Mouse (Mus musculus) heart, embryonic 12.5 days (tissue): ENCODE results near the gene Zbtb43. TPM values are rescaled to one million over a fixed set of nuclear protein-coding genes. Genes with fewer than 3 reads are reported as not detected.
A peak's percentile ranks its signal among the peaks of the same experiment; 100 is the strongest.

Experiments used
- ATAC-seq: fragments of 200-750 bp; cut with Nextera tagmentation; 2 replicates; pipeline ENCODE4 v1.8.0; 2017; ENCODE audit warnings: moderate TSS enrichment, moderate library complexity; ENCODE audit not compliant: insufficient number of reproducible peaks, low FRiP score
- H3K27ac ChIP-seq: fragments of 300-500 bp; sonication (generic); 2 replicates; pipeline ENCODE4 v1.5.1; 2016; ENCODE audit warnings: mild to moderate bottlenecking, moderate library complexity; ENCODE audit not compliant: poor library complexity, severe bottlenecking
- H3K27me3 ChIP-seq: fragments of 300-500 bp; sonication (generic); replicated peaks from 2 replicates; pipeline ENCODE4 v1.6.1; 2016; ENCODE audit warnings: mild to moderate bottlenecking, moderate library complexity
- H3K36me3 ChIP-seq: fragments of 300-500 bp; sonication (generic); 2 replicates; pipeline ENCODE4 v1.6.1; 2016; ENCODE audit warnings: mild to moderate bottlenecking, moderate library complexity
- H3K4me1 ChIP-seq: fragments of 300-500 bp; sonication (generic); replicated peaks from 2 replicates; pipeline ENCODE4 v1.6.1; 2016; ENCODE audit warnings: mild to moderate bottlenecking
- H3K4me2 ChIP-seq: fragments of 300-500 bp; sonication (generic); 2 replicates; pipeline ENCODE4 v1.6.1; 2016; ENCODE audit warnings: mild to moderate bottlenecking, moderate library complexity
- H3K4me3 ChIP-seq: fragments of 300-500 bp; sonication (generic); 2 replicates; pipeline ENCODE4 v1.5.1; 2016; ENCODE audit warnings: mild to moderate bottlenecking
- H3K9ac ChIP-seq: fragments of 300-500 bp; sonication (generic); 2 replicates; pipeline ENCODE4 v1.6.1; 2016; ENCODE audit warnings: mild to moderate bottlenecking, moderate library complexity
- H3K9me3 ChIP-seq: fragments of 300-500 bp; sonication (generic); replicated peaks from 2 replicates; pipeline ENCODE4 v1.6.1; 2016; ENCODE audit warnings: mild to moderate bottlenecking, moderate library complexity
- WGBS: fragments of 180-500 bp; shearing (Covaris S2); methylation state at CpG from one replicate; pipeline ENCODE4 v1.1.7; 2016; 5-methylcytosine and 5-hydroxymethylcytosine counted together
- polyA plus RNA-seq: library from polyadenylated mRNA; unstranded; fragments of >200 nt; fragmentation: Nextera tagmentation; extraction: Ambion mirVana; gene quantifications from 2 replicates; pipeline ENCODE4 v1.2.1, GENCODE M21; 2016

Gene Zbtb43
- polyA plus RNA-seq, 1 experiment from 2014 or later: 13.6 TPM

GRCm38 (mm10) chr2:33477961-33478755, 9.8 kb upstream of the Zbtb43 start:
- 84% methylated on average over 10 of the region's 10 CpGs for WGBS
- H3K27me3 ChIP-seq: 0 out of 2 replicates have a peak, but pooled peaks cover 6% of the 10 kb centered on the region
- H3K9me3 ChIP-seq: 0 out of 2 replicates have a peak, but pooled peaks cover 2% of the 10 kb centered on the region
- no peak for ATAC-seq
- no peaks in the 10 kb centered on the region for H3K4me1 ChIP-seq
- H3K27ac ChIP-seq: no peak overlapping the region
- no peak overlapping the region for H3K9ac ChIP-seq
- no peak overlapping the region for H3K4me3 ChIP-seq
- H3K4me2 ChIP-seq: no peak overlapping the region
- H3K36me3 ChIP-seq: no peaks in the 10 kb centered on the region

- Histone ChIP-seq H3K4me3 (no peak overlapping the region), H3K36me3 (no peaks in the 10 kb centered on the region), H3K27ac (no peak overlapping the region), H3K27me3 (0 out of 2 replicates have a peak, but pooled peaks cover 15% of the 10 kb centered on the region), H3K9me3 (no peaks in the 10 kb centered on the region; the same call in 1 of the 2 replicates), H3K4me1 (no peaks in the 10 kb centered on the region), H3K4me2 (no peak overlapping the region), H3K9ac (no peak overlapping the region)
- ATAC-seq: no peak
Observed at GRCm38 (mm10) chr2:33475961-33476360, 7.6 kb upstream of the Zbtb43 start.

GRCm38 (mm10) chr2:33467546-33468465, 553 bp downstream of the Zbtb43 start:
- Histone ChIP-seq H3K4me3 (peak overlapping the region; percentile 100), H3K27me3 (0 out of 2 replicates have a peak, but pooled peaks cover 7% of the 10 kb centered on the region), H3K4me2 (peak overlapping the region; percentile 89), H3K36me3 (peaks cover 14% of the 10 kb centered on the region), H3K27ac (peak overlapping the region; percentile 73; the same call in 1 of the 2 replicates), H3K9me3 (no peaks in the 10 kb centered on the region; the same call in 1 of the 2 replicates), H3K4me1 (peaks cover 21% of the 10 kb centered on the region), H3K9ac (peak overlapping the region; percentile 99)
- ATAC-seq: peak; percentile 71
- WGBS: 5% methylated on average over 57 of the region's 57 CpGs

GRCm38 (mm10) chr2:33465966-33466365, 2.4 kb downstream of the Zbtb43 start:
- no peak for ATAC-seq
- Histone ChIP-seq H3K9me3 (no peaks in the 10 kb centered on the region), H3K4me2 (no peak overlapping the region), H3K36me3 (peaks cover 32% of the 10 kb centered on the region), H3K4me3 (no peak overlapping the region), H3K4me1 (peaks cover 21% of the 10 kb centered on the region), H3K9ac (peak overlapping the region; percentile 37; the same call in 1 of the 2 replicates), H3K27ac (no peak overlapping the region), H3K27me3 (no peaks in the 10 kb centered on the region)
- 77% methylated on average over 4 of the region's 4 CpGs for WGBS

GRCm38 (mm10) chr2:33465215-33465614, 3.1 kb downstream of the Zbtb43 start:
- no peaks in the 10 kb centered on the region for H3K9me3 ChIP-seq
- H3K4me3 ChIP-seq: no peak overlapping the region
- no peak overlapping the region for H3K9ac ChIP-seq
- no peak overlapping the region for H3K27ac ChIP-seq
- no peaks in the 10 kb centered on the region for H3K27me3 ChIP-seq
- peaks cover 21% of the 10 kb centered on the region for H3K4me1 ChIP-seq
- peaks cover 39% of the 10 kb centered on the region for H3K36me3 ChIP-seq
- ATAC-seq: no peak
- 82% methylated on average over 5 of the region's 5 CpGs for WGBS
- no peak overlapping the region for H3K4me2 ChIP-seq

GRCm38 (mm10) chr2:33462066-33462465, 6.3 kb downstream of the Zbtb43 start:
- no peak overlapping the region for H3K4me3 ChIP-seq
- 86% methylated on average over 7 of the region's 7 CpGs for WGBS
- peaks cover 61% of the 10 kb centered on the region for H3K36me3 ChIP-seq
- ATAC-seq: no peak
- no peak overlapping the region for H3K27ac ChIP-seq
- H3K27me3 ChIP-seq: no peaks in the 10 kb centered on the region
- no peak overlapping the region for H3K9ac ChIP-seq
- no peak overlapping the region for H3K4me2 ChIP-seq
- no peaks in the 10 kb centered on the region for H3K9me3 ChIP-seq
- peaks cover 19% of the 10 kb centered on the region for H3K4me1 ChIP-seq

GRCm38 (mm10) chr2:33461066-33461465, 7.3 kb downstream of the Zbtb43 start:
- no peak overlapping the region for H3K27ac ChIP-seq
- H3K9ac ChIP-seq: no peak overlapping the region
- 84% methylated on average over 1 of the region's 1 CpGs for WGBS
- ATAC-seq: no peak
- H3K36me3 ChIP-seq: peaks cover 64% of the 10 kb centered on the region
- H3K27me3 ChIP-seq: no peaks in the 10 kb centered on the region
- no peak overlapping the region for H3K4me3 ChIP-seq
- H3K4me1 ChIP-seq: peaks cover 14% of the 10 kb centered on the region
- no peaks in the 10 kb centered on the region for H3K9me3 ChIP-seq
- no peak overlapping the region for H3K4me2 ChIP-seq

- H3K36me3 ChIP-seq: peaks cover 75% of the 10 kb centered on the region
- no peak for ATAC-seq
- 51% methylated on average over 4 of the region's 4 CpGs for WGBS
- no peak overlapping the region for H3K4me2 ChIP-seq
- no peak overlapping the region for H3K4me3 ChIP-seq
- no peak overlapping the region for H3K27ac ChIP-seq
- no peaks in the 10 kb centered on the region for H3K27me3 ChIP-seq
- H3K9me3 ChIP-seq: no peaks in the 10 kb centered on the region
- H3K4me1 ChIP-seq: peaks cover 5% of the 10 kb centered on the region; the same call in 1 of the 2 replicates
- H3K9ac ChIP-seq: no peak overlapping the region
Observed at GRCm38 (mm10) chr2:33459660-33460059, 8.7 kb downstream of the Zbtb43 start.

- Histone ChIP-seq H3K4me1 (peaks cover 16% of the 10 kb centered on the region), H3K36me3 (peaks cover 76% of the 10 kb centered on the region), H3K4me2 (no peak overlapping the region), H3K4me3 (no peak overlapping the region), H3K27me3 (no peaks in the 10 kb centered on the region), H3K9me3 (no peaks in the 10 kb centered on the region), H3K27ac (no peak overlapping the region), H3K9ac (no peak overlapping the region)
- 82% methylated on average over 3 of the region's 3 CpGs for WGBS
- ATAC-seq: no peak
Observed at GRCm38 (mm10) chr2:33456696-33457095, 11.7 kb downstream of the Zbtb43 start.

- WGBS: 93% methylated on average over 5 of the region's 5 CpGs
- H3K36me3 ChIP-seq: peaks cover 77% of the 10 kb centered on the region
- no peaks in the 10 kb centered on the region for H3K27me3 ChIP-seq
Observed at GRCm38 (mm10) chr2:33456242-33456641, 12.1 kb downstream of the Zbtb43 start.

GRCm38 (mm10) chr2:33455350-33455749, 13.0 kb downstream of the Zbtb43 start:
- Histone ChIP-seq H3K27me3 (no peaks in the 10 kb centered on the region), H3K36me3 (peaks cover 77% of the 10 kb centered on the region)

More at GRCm38 (mm10) chr2:33456242-33456641, 12.1 kb downstream of the Zbtb43 start:
- no peak overlapping the region for H3K27ac ChIP-seq
- H3K9ac ChIP-seq: no peak overlapping the region
- H3K4me3 ChIP-seq: no peak overlapping the region
- H3K9me3 ChIP-seq: no peaks in the 10 kb centered on the region
- no peak for ATAC-seq
- no peak overlapping the region for H3K4me2 ChIP-seq
- H3K4me1 ChIP-seq: peaks cover 21% of the 10 kb centered on the region

More at GRCm38 (mm10) chr2:33455350-33455749, 13.0 kb downstream of the Zbtb43 start:
- ATAC-seq: no peak
- H3K9ac ChIP-seq: no peak overlapping the region
- H3K4me3 ChIP-seq: no peak overlapping the region
- peaks cover 23% of the 10 kb centered on the region for H3K4me1 ChIP-seq
- WGBS: 79% methylated on average over 3 of the region's 3 CpGs
- no peak overlapping the region for H3K27ac ChIP-seq
- H3K9me3 ChIP-seq: no peaks in the 10 kb centered on the region
- H3K4me2 ChIP-seq: no peak overlapping the region
